Mouse (Mus musculus) layer of hippocampus, adult 18-20 months (tissue): ENCODE measurements around the gene Parp14. TPM values are rescaled to one million over a fixed set of nuclear protein-coding genes. Genes with fewer than 3 reads are reported as not detected.

Experiments used
- DNase-seq, 2 experiments: peaks; one replicate each; pipeline ENCODE4 v3.0.0; 2022; ENCODE audit warnings: low spot score in 2 of 2
- total RNA-seq, 2 experiments: library from RNA; stranded (reverse); gene quantifications; 2 replicates each; pipeline ENCODE4 v1.2.3; 2021

The Parp14 gene
- total RNA-seq, 2 experiments from 2014 or later = 1.1 to 1.2 TPM

DNA sequence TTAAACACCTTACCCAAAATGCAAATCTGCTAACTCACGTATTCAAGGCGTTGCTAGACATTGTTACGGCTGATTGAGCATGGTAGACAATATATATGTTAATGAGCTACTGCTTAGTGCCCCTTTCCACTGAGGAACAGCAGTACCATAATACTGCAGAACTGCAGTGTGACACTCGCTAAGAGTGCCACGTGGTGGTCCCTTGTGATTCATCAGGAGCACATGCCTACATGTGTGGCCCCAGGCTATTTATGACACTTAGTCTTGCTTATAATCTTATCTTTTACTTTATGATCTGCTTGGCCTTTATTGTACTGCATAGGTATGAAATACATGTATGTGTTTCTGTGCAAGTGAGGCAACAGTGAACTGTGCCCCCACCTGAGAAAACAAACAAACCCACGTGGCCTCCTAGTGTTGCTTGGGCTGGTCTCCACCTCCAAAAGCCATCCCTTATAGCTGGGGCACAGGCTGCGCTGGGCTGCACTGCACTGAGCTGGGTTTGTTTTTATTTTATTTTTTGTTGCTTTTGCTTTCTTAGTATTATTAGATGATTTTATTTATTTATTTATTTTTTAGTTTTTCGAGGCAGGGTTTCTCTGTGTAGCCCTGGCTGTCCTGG, 83.7 kb downstream of the Parp14 start:
- DNase-seq = no peak

DNA sequence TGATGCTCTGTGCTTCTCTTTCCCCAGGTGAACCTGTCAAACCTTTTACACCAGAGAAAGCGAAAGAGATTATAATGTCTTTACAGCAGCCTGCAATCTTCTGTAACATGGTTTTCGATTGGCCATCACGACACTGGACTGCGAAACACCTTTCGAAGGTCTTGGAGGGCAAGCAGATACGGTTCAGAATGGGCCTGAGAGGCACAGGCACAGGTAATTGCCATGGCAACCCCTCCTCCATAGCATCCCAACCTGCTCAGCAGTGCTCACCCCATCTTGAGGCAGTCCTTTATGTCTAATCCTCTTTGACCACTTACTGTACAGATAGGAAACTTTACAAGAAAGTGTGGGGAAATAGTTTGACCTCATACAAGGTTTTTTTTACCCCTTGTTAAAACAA, 84.2 kb downstream of the Parp14 start:
- no peak for DNase-seq

DNA sequence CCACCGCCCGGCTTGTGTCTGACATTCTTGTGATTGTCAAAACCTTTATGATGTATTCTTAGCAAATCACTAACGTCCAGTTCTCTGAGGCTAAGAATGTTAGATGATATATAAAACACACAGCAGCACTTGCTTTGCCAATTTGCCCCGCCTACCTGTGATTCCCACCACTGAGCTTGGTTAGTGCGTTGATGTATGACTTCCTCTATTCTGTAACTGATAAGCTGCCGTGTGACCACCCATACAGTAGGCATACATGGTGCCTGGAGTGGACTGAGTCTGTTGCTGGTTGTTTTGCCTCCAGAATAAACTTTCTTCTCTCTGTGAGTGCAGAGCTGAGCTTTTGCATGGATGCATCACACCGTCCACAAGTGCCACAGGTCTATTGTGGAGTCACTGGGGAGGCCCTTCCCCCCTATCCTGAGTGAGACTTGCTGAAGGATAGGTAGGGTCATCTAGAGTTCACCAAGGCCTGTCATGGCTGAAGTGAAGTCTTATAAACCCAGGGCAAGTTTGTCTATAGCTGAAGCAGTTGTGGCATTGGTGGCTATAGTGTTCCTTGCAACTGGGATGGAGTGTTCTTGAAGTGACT, 87.1 kb downstream of the Parp14 start:
- DNase-seq = no peak

DNA sequence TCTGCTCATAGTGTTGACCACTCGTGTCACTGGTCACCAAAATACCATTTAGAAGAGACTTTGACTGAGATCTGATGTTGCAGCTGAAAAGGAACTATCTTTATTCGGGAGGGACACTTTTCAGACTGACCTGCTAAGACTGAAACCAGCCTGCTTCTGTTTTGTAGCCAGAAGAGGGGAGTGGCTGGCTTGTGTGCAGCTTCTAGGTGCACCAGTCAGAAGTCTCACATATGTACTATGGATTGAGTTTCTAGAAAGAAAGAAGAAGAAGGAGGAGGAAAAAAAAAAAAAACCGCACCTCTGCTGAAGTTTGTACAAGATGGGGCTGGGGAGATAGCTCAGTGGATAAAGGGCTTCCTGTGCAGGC, 88.2 kb downstream of the Parp14 start:
- no peak for DNase-seq

Other genes with a start within 250 kb of the Parp14 start
- gene Dirc2, start 102.2 kb downstream of the Parp14 start, total RNA-seq = 10 to 100 TPM; 66.5 to 67.3 TPM
- 1 to 10 TPM; 5.6 to 6.4 TPM for gene Hspbap1, start 101.2 kb downstream of the Parp14 start, total RNA-seq
- gene Parp9, start 66.9 kb upstream of the Parp14 start, total RNA-seq = 1 to 10 TPM; 2.8 to 3.2 TPM
- 1 to 10 TPM; 5.4 to 5.7 TPM for gene Dtx3l, start 67.6 kb upstream of the Parp14 start, total RNA-seq
- 100 to 1,000 TPM; 137 to 143 TPM for gene Kpna1, start 107.2 kb upstream of the Parp14 start, total RNA-seq
- gene Wdr5b, start 169.6 kb upstream of the Parp14 start, total RNA-seq = 1 to 10 TPM; 4.3 to 4.6 TPM
- 10 to 100 TPM; 72.2 to 83.8 TPM for gene Fam162a, start 200.1 kb upstream of the Parp14 start, total RNA-seq
- gene Ccdc58, start 200.1 kb upstream of the Parp14 start, total RNA-seq = 10 to 100 TPM; 18.8 to 21.2 TPM